Mouse (Mus musculus) limb, embryonic 10.5 days (tissue): ENCODE measurements around the gene Zfhx3. TPM values are rescaled to one million over a fixed set of nuclear protein-coding genes. Genes with fewer than 3 reads are reported as not detected.

Source experiments
- DNase-seq: peaks from one replicate; pipeline ENCODE4 v3.0.0-alpha.2; 2017; ENCODE audit warnings: low spot score
- H3K27ac ChIP-seq: fragments of 300-500 bp; sonication (generic); 2 replicates; pipeline ENCODE4 v1.5.1; 2016; ENCODE audit warnings: mild to moderate bottlenecking
- H3K27me3 ChIP-seq: fragments of 300-500 bp; sonication (generic); 2 replicates; pipeline ENCODE4 v1.6.1; 2016; ENCODE audit warnings: low read depth, mild to moderate bottlenecking; ENCODE audit not compliant: poor library complexity, severe bottlenecking
- H3K36me3 ChIP-seq: fragments of 300-500 bp; sonication (generic); 2 replicates; pipeline ENCODE4 v1.6.1; 2016; ENCODE audit warnings: mild to moderate bottlenecking, moderate library complexity
- H3K4me1 ChIP-seq: fragments of 300-500 bp; sonication (generic); 2 replicates; pipeline ENCODE4 v1.6.1; 2016
- H3K4me3 ChIP-seq: fragments of 300-500 bp; sonication (generic); 2 replicates; pipeline ENCODE4 v1.5.1; 2016; ENCODE audit warnings: mild to moderate bottlenecking, moderate library complexity
- H3K9me3 ChIP-seq: fragments of 300-500 bp; sonication (generic); replicated peaks from 2 replicates; pipeline ENCODE4 v1.6.1; 2016; ENCODE audit warnings: mild to moderate bottlenecking
- WGBS: fragments of 180-500 bp; shearing (Covaris S2); methylation state at CpG from one replicate; pipeline ENCODE4 v1.1.7; 2016; 5-methylcytosine and 5-hydroxymethylcytosine counted together
- polyA plus RNA-seq: library from polyadenylated mRNA; unstranded; fragments of >200 nt; fragmentation: Nextera tagmentation; extraction: Ambion mirVana; gene quantifications from 2 replicates; pipeline ENCODE4 v1.2.1, GENCODE M21; 2016

The Zfhx3 gene
- polyA plus RNA-seq, 1 experiment from 2014 or later, result 28.1 TPM

- peak overlapping the region; percentile 61 for H3K27ac ChIP-seq
- peaks cover 23% of the 10 kb centered on the region; the same call in 1 of the 2 replicates for H3K27me3 ChIP-seq
- H3K9me3 ChIP-seq, result no peaks in the 10 kb centered on the region
- WGBS, result 61% methylated on average over 10 of the region's 10 CpGs
- H3K4me3 ChIP-seq, result no peak overlapping the region
- H3K36me3 ChIP-seq, result no peaks in the 10 kb centered on the region
- H3K4me1 ChIP-seq, result peaks cover 29% of the 10 kb centered on the region
- peak; percentile 40 for DNase-seq
Measured at GRCm38 (mm10) chr8:108578388-108578787, 635.9 kb downstream of the Zfhx3 start.

DNA sequence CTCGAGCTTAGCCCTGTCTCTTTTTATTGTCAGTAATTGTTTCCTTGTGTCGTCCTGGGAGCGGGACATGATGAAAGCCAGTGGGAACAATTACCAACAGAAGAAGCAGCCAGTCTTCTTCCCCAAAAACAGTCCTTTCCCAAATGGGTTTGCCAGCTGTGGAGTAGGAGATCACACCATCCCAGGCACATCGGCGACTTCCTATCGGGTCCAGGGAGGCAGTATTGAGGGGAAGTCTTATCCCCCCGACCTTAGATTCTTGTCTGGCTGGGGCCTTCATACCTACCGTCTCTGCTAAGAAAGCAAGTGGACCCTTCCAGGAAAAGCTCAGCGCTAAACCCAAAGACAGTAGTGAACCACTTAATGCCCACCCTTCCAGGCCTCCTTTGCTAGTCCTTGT is 637.4 kb downstream of the Zfhx3 start:
- peaks cover 23% of the 10 kb centered on the region; the same call in 1 of the 2 replicates for H3K27me3 ChIP-seq
- 31% methylated on average over 9 of the region's 9 CpGs for WGBS
- H3K27ac ChIP-seq, result peak overlapping the region; percentile 56; the same call in 1 of the 2 replicates
- H3K36me3 ChIP-seq, result no peaks in the 10 kb centered on the region
- H3K4me3 ChIP-seq, result no peak overlapping the region
- no peak for DNase-seq
- peaks cover 40% of the 10 kb centered on the region for H3K4me1 ChIP-seq
- no peaks in the 10 kb centered on the region for H3K9me3 ChIP-seq

- Histone ChIP-seq H3K4me3 (no peak overlapping the region), H3K27ac (peak overlapping the region; percentile 56; the same call in 1 of the 2 replicates), H3K27me3 (peaks cover 23% of the 10 kb centered on the region; the same call in 1 of the 2 replicates), H3K4me1 (peaks cover 45% of the 10 kb centered on the region), H3K9me3 (no peaks in the 10 kb centered on the region), H3K36me3 (no peaks in the 10 kb centered on the region)
- WGBS, result 96% methylated on average over 5 of the region's 5 CpGs
- no peak for DNase-seq
Measured at GRCm38 (mm10) chr8:108580364-108580763, 637.9 kb downstream of the Zfhx3 start.

GRCm38 (mm10) chr8:108581557-108581956 is 639.1 kb downstream of the Zfhx3 start:
- no peak overlapping the region for H3K4me3 ChIP-seq
- 86% methylated on average over 6 of the region's 6 CpGs for WGBS
- peaks cover 47% of the 10 kb centered on the region for H3K4me1 ChIP-seq

GRCm38 (mm10) chr8:108582251-108582650 is 639.8 kb downstream of the Zfhx3 start:
- peaks cover 12% of the 10 kb centered on the region; the same call in 1 of the 2 replicates for H3K27me3 ChIP-seq
- H3K27ac ChIP-seq, result no peak overlapping the region
- H3K4me3 ChIP-seq, result no peak overlapping the region
- 85% methylated on average over 3 of the region's 3 CpGs for WGBS
- H3K36me3 ChIP-seq, result no peaks in the 10 kb centered on the region
- no peak for DNase-seq
- H3K9me3 ChIP-seq, result no peaks in the 10 kb centered on the region
- peaks cover 43% of the 10 kb centered on the region for H3K4me1 ChIP-seq

More at GRCm38 (mm10) chr8:108581557-108581956, 639.1 kb downstream of the Zfhx3 start:
- no peak for DNase-seq
- Histone ChIP-seq H3K27ac (no peak overlapping the region), H3K36me3 (no peaks in the 10 kb centered on the region), H3K9me3 (no peaks in the 10 kb centered on the region), H3K27me3 (peaks cover 19% of the 10 kb centered on the region; the same call in 1 of the 2 replicates)

- no peak for DNase-seq
- Histone ChIP-seq H3K27me3 (0 out of 2 replicates have a peak, but pooled peaks cover 8% of the 10 kb centered on the region), H3K9me3 (no peaks in the 10 kb centered on the region), H3K36me3 (no peaks in the 10 kb centered on the region), H3K27ac (no peak overlapping the region), H3K4me1 (peaks cover 35% of the 10 kb centered on the region), H3K4me3 (no peak overlapping the region)
- WGBS, result 89% methylated on average over 4 of the region's 4 CpGs
Measured at GRCm38 (mm10) chr8:108583261-108583660, 640.8 kb downstream of the Zfhx3 start.

DNA sequence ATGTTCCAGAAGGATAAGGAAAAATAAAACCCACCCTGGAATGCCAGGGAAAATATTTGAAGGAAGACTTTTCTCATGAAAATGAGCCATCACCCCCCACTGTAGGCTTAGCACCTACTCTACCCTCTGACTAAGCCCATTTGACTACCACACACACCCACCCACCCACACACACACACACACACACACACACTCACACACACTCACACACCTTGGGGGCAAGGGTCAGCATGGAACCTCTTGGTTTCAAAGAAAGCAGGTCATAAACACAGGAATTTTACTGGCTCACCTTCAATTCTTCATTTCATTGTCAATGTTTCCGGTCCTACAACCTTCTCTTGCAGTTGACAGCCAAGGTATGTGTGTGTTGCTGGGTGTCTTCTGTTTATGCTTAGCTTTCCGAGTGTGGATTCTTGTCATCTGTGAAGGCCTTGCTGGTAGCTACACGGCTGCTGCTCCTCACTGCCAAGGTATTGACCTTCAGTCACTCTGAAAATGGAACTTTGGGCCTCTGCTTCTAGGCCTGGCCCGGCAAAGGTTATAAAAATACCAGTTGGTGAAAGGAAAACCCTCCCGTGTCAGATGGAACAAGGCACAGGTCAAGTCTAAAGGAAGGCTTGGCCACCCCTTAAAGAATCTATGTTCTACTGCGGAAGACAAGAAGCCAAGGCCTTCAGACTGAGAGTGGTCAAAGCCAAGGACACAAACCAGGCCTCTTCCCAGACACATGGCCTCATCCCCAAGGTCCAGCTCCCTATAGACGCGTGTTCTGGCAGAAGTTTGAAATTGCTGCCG is 641.6 kb downstream of the Zfhx3 start:
- H3K27ac ChIP-seq, result peak overlapping the region; percentile 63
- no peak for DNase-seq

DNA sequence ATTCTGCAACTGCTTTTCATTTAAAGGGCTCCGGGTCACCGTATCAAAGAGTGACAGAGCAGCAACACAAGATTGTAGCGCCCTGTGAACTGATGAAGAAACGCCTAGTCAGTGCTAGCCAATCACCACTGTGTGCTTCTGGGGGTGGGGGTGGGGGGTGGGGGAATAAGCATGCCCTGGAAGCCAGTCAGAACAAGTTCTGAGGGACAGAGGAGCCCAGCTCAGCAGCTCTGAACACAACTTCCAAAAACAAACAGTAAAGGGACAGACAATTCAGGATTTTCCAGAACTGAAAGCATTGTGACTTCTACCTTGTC is 642.2 kb downstream of the Zfhx3 start:
- no peak overlapping the region for H3K4me3 ChIP-seq
- no peaks in the 10 kb centered on the region for H3K9me3 ChIP-seq
- no peak for DNase-seq
- 0 out of 2 replicates have a peak, but pooled peaks cover 8% of the 10 kb centered on the region for H3K27me3 ChIP-seq
- no peaks in the 10 kb centered on the region for H3K36me3 ChIP-seq
- WGBS, result 39% methylated on average over 4 of the region's 4 CpGs
- H3K27ac ChIP-seq, result peak overlapping the region; percentile 63
- peaks cover 24% of the 10 kb centered on the region for H3K4me1 ChIP-seq

More for the DNA sequence above, 641.6 kb downstream of the Zfhx3 start:
- Histone ChIP-seq H3K4me3 (no peak overlapping the region), H3K9me3 (no peaks in the 10 kb centered on the region), H3K4me1 (peaks cover 27% of the 10 kb centered on the region), H3K27me3 (0 out of 2 replicates have a peak, but pooled peaks cover 8% of the 10 kb centered on the region), H3K36me3 (no peaks in the 10 kb centered on the region)
- 54% methylated on average over 9 of the region's 9 CpGs for WGBS

DNA sequence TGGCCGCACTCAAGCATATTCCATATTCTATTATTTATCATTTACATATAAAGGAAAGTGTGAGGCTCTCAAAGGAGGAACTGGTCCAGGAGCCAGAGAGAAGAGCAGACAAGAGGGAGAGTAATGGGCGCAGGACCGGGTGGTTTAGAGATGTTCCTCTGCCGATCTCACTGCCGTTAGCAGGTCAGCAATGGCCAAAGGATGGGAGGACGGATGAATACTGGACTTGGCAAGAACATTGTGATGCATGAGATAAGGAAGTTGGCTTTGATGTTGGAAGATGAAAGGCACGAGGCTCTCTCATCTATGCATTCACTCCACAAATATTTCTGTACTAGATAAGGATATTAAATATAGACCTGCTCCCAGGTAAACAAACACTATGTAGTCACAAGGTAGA is 648.6 kb downstream of the Zfhx3 start:
- H3K4me3 ChIP-seq, result no peak overlapping the region
- no peak overlapping the region for H3K27ac ChIP-seq
- H3K9me3 ChIP-seq, result no peaks in the 10 kb centered on the region
- no peaks in the 10 kb centered on the region for H3K27me3 ChIP-seq
- peaks cover 36% of the 10 kb centered on the region for H3K4me1 ChIP-seq
- 90% methylated on average over 7 of the region's 7 CpGs for WGBS
- H3K36me3 ChIP-seq, result no peaks in the 10 kb centered on the region
- DNase-seq, result no peak

DNA sequence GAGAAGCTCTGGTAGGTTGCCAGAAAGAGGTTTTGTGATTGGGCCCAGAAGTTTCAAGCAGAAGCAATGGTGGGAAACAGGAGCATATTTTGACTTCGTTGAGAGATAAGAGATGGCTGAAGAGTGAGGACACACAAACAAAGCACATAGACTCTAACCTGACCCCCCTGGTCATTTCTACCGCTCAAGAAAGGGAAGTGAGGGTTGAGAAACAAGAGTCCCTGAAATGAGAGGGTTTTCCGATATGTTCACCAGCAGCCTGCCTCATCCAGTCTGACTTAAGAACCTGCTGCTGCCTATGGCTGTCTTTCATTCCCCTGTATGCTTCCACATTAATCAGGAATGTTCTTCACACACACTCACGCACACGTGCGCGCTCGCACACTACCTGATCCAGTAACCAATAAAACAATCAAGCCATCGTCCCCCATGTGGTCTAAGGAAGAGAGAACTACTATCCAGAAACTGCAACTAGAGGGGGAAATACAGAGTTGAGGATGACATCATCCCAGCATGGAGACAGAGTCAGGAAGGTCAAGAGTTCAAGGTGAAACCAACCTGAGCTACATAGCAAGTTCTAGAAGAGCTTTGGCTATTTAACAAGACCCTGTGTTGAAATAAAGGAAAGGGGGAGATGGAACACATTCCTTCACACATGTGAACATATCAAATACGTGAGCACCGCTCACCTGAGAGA is 649.7 kb downstream of the Zfhx3 start:
- no peak for DNase-seq
- Histone ChIP-seq H3K4me3 (no peak overlapping the region), H3K27ac (peak overlapping the region; percentile 83), H3K36me3 (no peaks in the 10 kb centered on the region), H3K27me3 (no peaks in the 10 kb centered on the region), H3K9me3 (no peaks in the 10 kb centered on the region), H3K4me1 (peaks cover 36% of the 10 kb centered on the region)
- WGBS, result 93% methylated on average over 11 of the region's 11 CpGs

DNA sequence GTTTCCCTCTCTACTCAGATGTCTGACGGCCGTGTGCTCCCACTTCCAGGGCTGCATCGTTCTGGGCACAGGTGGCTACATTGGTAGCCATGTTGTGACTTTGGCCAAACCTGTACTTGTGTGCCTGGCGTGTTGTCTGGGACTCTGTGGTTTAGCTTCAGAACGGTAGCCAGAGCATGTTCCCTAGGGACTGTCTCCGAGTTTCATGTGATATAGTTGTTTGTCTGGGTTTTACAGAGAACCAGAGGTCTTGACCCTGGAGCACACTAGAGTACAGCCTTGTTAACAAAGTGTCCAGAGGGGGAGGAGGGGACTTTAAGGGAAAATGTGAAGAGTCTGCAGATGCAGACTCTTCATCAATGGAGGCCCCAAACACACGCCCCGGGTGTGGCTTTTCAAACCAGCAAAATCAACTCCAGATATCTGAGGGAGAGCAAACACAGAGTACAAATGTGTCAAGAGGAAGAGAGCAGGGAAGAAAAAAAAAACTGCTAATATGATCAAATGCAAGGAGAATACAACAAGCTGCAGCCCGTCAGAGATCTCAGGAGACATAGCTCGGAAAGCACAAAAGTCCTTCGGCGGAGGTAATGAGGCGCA is 650.6 kb downstream of the Zfhx3 start:
- 52% methylated on average over 13 of the region's 13 CpGs for WGBS
- H3K4me3 ChIP-seq, result no peak overlapping the region
- H3K9me3 ChIP-seq, result no peaks in the 10 kb centered on the region
- no peaks in the 10 kb centered on the region for H3K36me3 ChIP-seq
- peak overlapping the region; percentile 83 for H3K27ac ChIP-seq
- H3K4me1 ChIP-seq, result peaks cover 36% of the 10 kb centered on the region
- no peak for DNase-seq
- no peaks in the 10 kb centered on the region for H3K27me3 ChIP-seq

- peaks cover 43% of the 10 kb centered on the region for H3K4me1 ChIP-seq
- WGBS, result 10% methylated on average over 9 of the region's 9 CpGs
- H3K27me3 ChIP-seq, result no peaks in the 10 kb centered on the region
- no peak overlapping the region for H3K4me3 ChIP-seq
- DNase-seq, result peak; percentile 65
- no peaks in the 10 kb centered on the region for H3K9me3 ChIP-seq
- H3K36me3 ChIP-seq, result no peaks in the 10 kb centered on the region
- H3K27ac ChIP-seq, result peak overlapping the region; percentile 83
Measured at GRCm38 (mm10) chr8:108593891-108594290, 651.4 kb downstream of the Zfhx3 start.
